Mouse (Mus musculus) erythroid progenitor cell, adult 5-6 weeks (primary cell): ENCODE results near the gene Calr4. TPM values are rescaled to one million over a fixed set of nuclear protein-coding genes. Genes with fewer than 3 reads are reported as not detected.

Experiments used
- ATAC-seq: replicated peaks from 2 replicates; pipeline ENCODE4 v1.8.0; 2016; ENCODE audit warnings: moderate number of reproducible peaks, mild to moderate bottlenecking, moderate TSS enrichment, inconsistent platforms; ENCODE audit not compliant: poor library complexity, low FRiP score, severe bottlenecking
- total RNA-seq, 2 experiments: library from RNA; stranded (forward) in 1 of 2; stranded (reverse) in 1 of 2; fragments of 150-400 nt in 1 of 2; fragments of 186-747, 209-891 nt in 1 of 2; gene quantifications; 2 replicates each; pipeline versions ENCODE4 v1.2.3 to v1.2.4; 2015 to 2017; ENCODE audit warnings: low replicate concordance in 2 of 2

The Calr4 gene
- total RNA-seq, 2 experiments from 2014 or later = not detected

GRCm38 (mm10) chr4:109229766-109230279 is 4.5 kb upstream of the Calr4 start:
- ATAC-seq = no peak

DNA sequence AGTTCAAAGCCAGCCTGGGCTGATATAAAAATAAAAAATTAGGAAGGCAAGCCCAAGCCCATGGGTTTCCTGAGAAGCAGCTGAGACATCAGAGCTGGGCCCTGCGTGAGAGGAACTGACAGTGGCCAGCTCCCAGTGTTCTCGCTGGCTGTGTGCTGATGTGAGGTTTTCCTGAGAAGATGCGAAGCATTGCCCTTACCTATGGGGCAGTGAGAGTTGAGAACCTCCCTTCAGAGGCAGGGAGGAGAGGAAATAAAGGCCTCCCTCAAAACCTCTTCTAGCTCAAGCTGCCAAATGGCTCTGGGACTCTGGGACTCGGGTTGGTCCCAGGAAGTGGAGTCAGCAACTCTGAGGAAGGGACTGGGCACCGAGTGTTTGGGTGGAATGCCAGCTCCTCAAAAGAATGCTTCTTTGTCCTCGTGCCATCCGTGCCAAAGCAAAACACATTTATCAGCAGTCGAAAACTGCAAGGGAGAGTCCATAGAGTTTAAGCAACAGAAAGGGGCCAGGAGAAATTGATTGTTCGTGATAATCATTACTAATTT is 593 bp downstream of the Calr4 start:
- ATAC-seq = no peak

- no peak for ATAC-seq
Observed at GRCm38 (mm10) chr4:109236186-109236879, 2.0 kb downstream of the Calr4 start.

DNA sequence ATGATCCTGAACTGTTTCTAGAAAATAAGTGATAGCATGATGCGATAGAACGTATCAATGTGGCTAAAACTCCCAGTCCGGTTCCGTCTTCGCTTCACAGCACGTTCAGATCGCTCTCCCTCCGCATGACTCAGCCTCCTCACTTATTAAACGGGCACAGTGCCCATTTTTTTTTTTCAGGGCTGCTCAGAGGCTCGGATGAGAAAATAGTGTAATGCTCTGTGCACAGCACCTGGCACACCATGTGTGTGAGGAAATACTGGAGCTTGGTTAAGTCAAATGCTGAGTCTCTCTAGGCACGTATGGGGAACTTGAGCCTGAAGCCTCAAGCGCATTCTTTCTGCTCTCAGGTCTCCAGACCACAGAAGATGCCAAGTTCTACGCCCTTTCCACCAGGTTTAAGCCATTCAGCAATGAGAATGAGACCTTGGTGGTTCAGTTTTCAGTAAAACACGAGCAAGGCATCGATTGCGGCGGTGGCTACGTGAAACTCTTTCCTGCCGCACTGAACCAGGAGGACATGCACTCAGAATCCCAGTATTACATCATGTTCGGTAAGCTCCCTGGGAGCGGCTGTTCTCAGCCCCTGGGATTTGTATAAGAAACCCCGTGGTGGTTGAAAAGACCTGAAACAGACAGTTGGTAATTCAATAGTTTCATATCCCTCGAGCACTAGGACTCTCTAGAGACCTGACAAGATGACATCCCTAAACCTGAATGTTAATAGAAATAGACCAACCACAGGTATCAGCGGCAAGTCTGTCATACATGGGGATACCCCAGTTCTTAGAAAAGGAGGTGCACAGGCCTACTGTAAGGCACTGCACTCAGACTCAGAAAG is 4.4 kb downstream of the Calr4 start:
- no peak for ATAC-seq

DNA sequence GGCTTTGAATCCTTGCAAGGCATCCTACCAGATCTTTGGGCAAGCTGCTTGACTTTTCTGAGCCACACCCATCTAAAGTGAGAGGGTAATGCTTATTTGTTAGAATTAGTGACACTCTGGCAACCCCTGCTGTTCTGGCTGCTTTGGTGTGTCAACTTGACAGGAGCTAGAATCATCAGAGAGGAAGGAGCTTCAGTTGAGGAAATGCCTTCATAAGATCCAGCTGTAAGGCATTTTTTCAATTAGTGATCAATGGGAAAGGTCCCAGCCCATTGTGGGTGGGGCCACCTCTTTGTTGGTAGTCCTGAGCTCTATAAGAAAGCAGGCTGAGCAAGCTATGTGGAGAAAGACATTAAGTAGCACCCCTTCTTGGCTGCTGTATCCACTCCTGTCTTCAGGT is 6.9 kb downstream of the Calr4 start:
- ATAC-seq = no peak

- ATAC-seq = no peak
Observed at GRCm38 (mm10) chr4:109241934-109242333, 7.6 kb downstream of the Calr4 start.

DNA sequence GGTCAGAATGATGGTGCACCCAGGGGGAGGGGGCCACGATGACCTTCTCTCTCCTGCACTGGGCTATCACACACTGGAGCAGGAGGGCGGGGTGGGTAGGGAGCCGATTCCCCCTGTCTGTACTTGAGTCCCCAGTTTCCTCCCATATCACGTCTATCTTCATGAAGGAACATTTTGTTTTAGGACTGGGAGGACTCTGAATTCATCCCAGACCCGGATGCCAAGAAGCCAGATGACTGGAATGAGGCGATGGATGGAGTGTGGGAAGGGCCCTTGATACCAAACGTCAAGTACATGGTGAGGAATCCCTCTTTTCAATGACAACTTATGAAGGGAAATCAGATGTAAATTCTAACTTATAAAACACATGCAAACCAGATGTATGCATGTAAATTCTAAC is 10.2 kb downstream of the Calr4 start:
- no peak for ATAC-seq

GRCm38 (mm10) chr4:109245016-109245620 is 10.8 kb downstream of the Calr4 start:
- ATAC-seq = no peak

DNA sequence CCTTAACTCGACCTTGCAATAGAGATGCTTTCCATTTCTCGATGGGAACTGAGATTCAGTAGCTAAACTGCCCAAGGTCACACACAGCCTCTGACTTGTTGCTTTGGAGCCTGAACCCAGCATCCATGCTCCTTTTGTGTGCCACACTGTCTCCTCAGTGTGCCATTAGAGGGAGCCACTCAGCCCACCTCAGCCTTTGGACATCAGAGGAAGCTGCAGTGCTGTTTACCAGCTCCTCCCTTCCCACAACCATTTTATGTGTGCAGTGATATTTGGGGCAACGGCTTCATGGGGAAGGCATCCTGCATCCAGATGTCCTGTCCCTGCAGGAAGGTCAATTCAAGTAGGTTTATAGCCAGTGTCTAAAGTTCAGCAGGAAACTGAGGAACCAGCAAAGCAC is 17.3 kb downstream of the Calr4 start:
- ATAC-seq = peak; percentile 61

GRCm38 (mm10) chr4:109252199-109252598 is 17.9 kb downstream of the Calr4 start:
- ATAC-seq = no peak

DNA sequence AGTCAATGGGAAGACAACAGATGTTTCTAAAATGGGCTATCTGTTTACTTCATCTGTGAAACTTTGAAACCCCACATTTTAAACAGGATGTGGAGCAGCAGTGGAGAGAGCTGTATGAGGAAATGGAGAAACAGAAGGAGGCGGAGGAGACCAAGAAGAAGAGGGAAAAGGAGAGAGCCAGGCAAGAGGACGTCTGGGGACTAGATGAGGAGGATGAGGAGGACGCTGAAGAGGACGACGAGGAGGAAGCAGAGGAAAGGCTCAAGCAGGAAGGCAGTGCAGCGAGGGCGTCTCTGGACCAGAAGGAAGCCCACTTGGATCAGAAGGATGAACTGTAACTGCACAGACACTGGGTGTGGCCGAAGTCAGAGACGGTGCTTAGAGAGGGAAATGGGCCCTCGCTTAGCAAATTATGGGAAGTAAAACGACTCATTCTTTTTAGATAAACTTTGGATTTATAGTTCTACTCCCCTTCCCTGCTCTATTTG is 19.4 kb downstream of the Calr4 start:
- peak; percentile 67 for ATAC-seq

GRCm38 (mm10) chr4:109254511-109254910 is 20.2 kb downstream of the Calr4 start:
- peak; percentile 58; the same call in 1 of the 2 replicates for ATAC-seq

DNA sequence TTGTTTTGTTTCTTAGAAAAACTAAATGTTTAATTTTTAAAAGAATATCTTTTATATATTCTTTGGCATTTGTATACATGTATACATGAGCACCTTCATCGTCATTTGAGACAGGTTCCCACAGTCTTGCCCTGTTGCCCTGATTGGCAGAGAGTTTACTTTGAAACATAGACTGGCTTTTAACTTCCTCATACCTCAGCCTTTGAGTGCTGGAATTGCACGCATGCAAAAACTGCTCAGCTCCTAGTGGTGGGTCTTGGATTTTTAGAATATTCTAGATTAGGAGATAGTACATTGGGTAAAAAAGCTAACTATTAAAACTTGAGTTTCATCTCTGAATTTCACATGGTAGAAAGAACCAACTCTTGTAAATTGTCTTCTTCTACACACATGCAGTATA is 21.0 kb downstream of the Calr4 start:
- ATAC-seq = no peak

- ATAC-seq = no peak
Observed at GRCm38 (mm10) chr4:109255727-109256417, 21.6 kb downstream of the Calr4 start.

GRCm38 (mm10) chr4:109256791-109257190 is 22.5 kb downstream of the Calr4 start:
- ATAC-seq = peak; percentile 13; the same call in 1 of the 2 replicates

- ATAC-seq = no peak
Observed at GRCm38 (mm10) chr4:109257639-109258038, 23.4 kb downstream of the Calr4 start.

GRCm38 (mm10) chr4:109262068-109262467 is 27.8 kb downstream of the Calr4 start:
- no peak for ATAC-seq

DNA sequence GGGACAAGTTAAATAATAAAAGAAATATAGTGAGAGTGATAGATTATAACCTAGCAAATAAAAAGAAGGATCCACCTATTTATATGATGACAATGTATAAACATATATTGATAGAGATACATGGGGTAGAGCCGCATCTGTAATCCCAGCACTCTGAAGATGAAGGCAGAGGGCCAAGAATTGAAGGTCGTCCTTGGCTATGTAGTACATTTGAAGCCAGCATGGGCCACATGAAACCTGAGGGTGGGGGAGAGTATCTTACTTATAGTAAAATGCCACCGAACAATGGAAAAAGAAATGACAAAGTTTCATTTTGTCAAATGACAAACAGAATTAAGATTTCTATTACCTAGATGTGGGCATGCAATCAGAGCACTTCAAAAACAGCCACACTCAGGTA is 31.8 kb downstream of the Calr4 start:
- ATAC-seq = no peak

- no peak for ATAC-seq
Observed at GRCm38 (mm10) chr4:109266744-109267143, 32.5 kb downstream of the Calr4 start.

- ATAC-seq = no peak
Observed at GRCm38 (mm10) chr4:109267452-109267851, 33.2 kb downstream of the Calr4 start.
